Mouse (Mus musculus) megakaryocyte, embryonic 14.5 days (primary cell): ENCODE data around the gene Sgsm2. TPM values are rescaled to one million over a fixed set of nuclear protein-coding genes. Genes with fewer than 3 reads are reported as not detected.

Experiments
- H3K27me3 ChIP-seq: replicated peaks from 2 replicates; pipeline ENCODE3; 2012; ENCODE audit warnings: inconsistent platforms
- H3K36me3 ChIP-seq: replicated peaks from 2 replicates; pipeline ENCODE3; 2012; ENCODE audit warnings: low read length, inconsistent platforms, mixed read lengths
- H3K4me1 ChIP-seq: 2 replicates; pipeline ENCODE4 v1.6.1; 2012; ENCODE audit warnings: inconsistent platforms
- H3K4me3 ChIP-seq: replicated peaks from 2 replicates; pipeline ENCODE3; 2012; ENCODE audit warnings: moderate library complexity, mild to moderate bottlenecking, inconsistent platforms
- H3K9me3 ChIP-seq: 2 replicates; pipeline ENCODE4 v1.6.1; 2012; ENCODE audit warnings: inconsistent platforms
- FLI1 ChIP-seq: IDR thresholded peaks from 2 replicates; pipeline ENCODE4 v1.6.1; 2012; ENCODE audit warnings: low read length, inconsistent platforms, mixed read lengths
- GATA1 ChIP-seq: IDR thresholded peaks from 3 replicates; pipeline ENCODE4 v1.6.1; 2012; ENCODE audit warnings: mixed read lengths, low read length, inconsistent platforms, borderline replicate concordance
- polyA plus RNA-seq: library from polyadenylated mRNA; stranded (reverse); fragments of >175 nt; gene quantifications from 2 replicates; pipeline ENCODE4 v1.2.3, GENCODE M21; 2012; ENCODE audit warnings: low replicate concordance; ENCODE audit not compliant: insufficient read depth

The Sgsm2 gene
- polyA plus RNA-seq, 1 experiment, result 3.6 TPM

DNA sequence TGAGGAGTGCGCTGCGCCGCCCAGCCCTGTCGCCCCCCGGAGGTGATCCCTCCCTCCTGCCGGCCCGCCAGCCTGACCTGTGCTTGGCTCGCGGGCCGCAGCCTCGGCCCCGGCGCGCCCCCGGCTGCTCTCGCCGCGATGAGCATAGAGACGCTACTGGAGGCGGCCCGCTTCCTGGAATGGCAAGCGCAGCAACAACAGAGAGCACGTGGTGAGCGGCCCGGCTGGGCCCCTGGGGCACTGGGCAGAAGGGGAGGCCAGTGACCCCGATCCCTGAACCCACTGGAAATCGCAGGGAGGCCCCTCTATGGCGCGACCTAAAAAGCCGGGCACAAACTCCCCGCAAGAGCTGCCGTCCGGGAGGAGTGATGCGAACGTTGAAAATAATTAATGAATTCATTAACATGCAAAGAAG lies 65.7 kb downstream of the Sgsm2 start:
- Histone ChIP-seq H3K4me3 (peak overlapping the region; percentile 99), H3K9me3 (no peaks in the 10 kb centered on the region), H3K4me1 (peaks cover 73% of the 10 kb centered on the region), H3K27me3 (no peaks in the 10 kb centered on the region), H3K36me3 (peaks cover 11% of the 10 kb centered on the region)
- no peak for TF ChIP-seq FLI1

DNA sequence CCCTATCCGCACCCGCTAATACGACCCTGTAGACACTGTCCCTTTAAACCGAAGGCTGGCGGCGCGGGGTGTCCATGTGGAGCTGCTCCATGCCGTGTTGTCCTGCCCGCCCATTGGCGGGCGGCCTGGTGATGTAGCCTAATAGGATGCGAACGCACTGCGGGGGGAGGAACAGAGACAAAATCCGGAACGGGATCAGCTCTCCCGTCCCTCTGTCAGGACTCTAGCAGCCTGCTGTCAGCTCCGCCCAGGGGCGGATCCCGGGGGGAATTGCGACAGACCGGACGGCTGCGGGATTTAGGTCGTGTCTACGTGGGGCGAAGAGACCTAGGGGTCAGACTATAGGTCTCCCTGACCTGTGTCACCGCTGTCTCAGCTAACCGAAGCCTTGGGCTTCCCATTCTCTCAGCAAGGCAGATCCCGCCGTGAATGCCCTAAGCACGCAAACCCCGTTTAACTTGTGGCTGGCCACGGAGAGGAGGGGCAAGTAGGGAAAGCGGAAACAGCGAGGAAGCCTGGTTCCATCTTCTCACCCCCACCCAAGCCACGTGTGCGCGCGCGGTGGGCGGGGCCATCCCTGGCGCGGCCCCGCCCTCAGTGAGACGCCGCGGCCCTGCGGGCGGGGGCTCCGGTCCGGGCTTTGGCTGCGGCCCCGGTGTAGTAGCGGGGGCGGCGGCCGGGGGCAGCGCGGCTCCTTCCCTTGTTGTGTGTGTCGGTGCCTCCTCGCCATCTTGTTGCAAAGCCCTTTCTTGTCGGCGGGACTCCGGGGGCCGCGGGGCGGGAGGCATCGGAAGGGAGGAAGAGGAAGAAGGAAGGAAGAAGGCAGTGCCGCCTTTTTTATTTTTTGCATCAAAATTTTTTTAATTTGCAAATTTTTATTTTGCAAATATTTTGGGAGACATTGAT lies 66.4 kb downstream of the Sgsm2 start, which contains the start of gene Mnt:
Gene Mnt (plus strand): TSS at position 665 of the 906 bp plus-strand sequence.
- Histone ChIP-seq H3K4me3 (peak within 1 kb of the TSS; percentile 99), H3K9me3 (no peaks in the 10 kb centered on the region), H3K4me1 (peaks cover 73% of the 10 kb centered on the region), H3K27me3 (no peaks in the 10 kb centered on the region), H3K36me3 (peaks cover 6% of the 10 kb centered on the region)
- TF ChIP-seq FLI1 (no peak), GATA1 (no peak)

DNA sequence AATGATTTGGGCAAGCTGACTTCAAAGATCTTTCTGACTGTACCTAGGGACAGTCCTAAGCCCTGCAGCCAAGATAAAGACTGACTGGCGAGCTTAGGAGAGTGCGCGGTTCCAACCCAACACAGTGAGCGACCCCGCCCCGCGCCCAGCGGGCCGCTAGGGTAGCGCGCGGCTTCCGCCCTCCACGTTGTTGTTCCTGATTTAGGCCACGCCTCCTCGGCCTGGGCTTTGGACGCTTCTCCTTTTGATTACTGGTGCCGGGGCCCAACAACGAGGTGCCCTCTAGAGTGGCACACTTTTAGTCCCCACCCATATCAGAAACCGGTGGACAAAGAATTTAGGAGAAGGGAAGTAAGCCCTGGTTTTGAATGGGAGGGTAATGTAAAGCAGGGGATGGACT lies 67.0 kb downstream of the Sgsm2 start:
- Histone ChIP-seq H3K27me3 (no peaks in the 10 kb centered on the region), H3K9me3 (no peaks in the 10 kb centered on the region), H3K36me3 (peaks cover 5% of the 10 kb centered on the region), H3K4me1 (peaks cover 71% of the 10 kb centered on the region), H3K4me3 (peak overlapping the region; percentile 99)
- no peak for TF ChIP-seq FLI1
- TF ChIP-seq GATA1, result no peak

DNA sequence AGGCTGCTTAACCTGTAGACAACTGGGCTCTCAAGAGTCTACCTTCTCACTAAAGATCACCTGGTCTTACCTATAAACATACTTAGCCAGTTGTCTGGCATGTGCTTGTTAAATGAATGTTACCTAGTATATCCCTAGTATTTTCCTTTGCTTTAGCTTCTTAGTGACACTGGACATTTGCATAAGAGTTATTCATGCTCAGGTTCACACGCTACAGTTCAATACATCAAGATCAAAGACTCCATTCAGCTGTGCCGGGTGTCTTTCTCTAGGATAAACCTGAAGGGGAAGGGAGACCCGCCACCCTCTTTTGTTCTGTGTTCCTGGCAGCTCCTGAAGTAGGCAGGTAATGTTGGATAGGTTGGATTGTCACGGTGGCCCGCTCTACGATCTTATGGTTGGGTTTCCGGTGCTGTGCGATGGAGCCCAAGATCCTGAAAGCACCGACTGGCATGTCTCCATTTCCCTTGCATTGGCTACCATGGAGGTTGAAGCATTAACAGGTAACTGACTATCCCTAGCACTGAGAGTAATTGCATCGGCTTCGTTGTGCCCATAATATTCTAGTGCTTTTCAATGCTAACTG lies 67.8 kb downstream of the Sgsm2 start:
- no peaks in the 10 kb centered on the region for H3K27me3 ChIP-seq
- no peaks in the 10 kb centered on the region for H3K9me3 ChIP-seq
- TF ChIP-seq FLI1 (no peak), GATA1 (no peak)
- H3K36me3 ChIP-seq, result peaks cover 3% of the 10 kb centered on the region
- H3K4me3 ChIP-seq, result peak overlapping the region; percentile 99
- H3K4me1 ChIP-seq, result peaks cover 68% of the 10 kb centered on the region

DNA sequence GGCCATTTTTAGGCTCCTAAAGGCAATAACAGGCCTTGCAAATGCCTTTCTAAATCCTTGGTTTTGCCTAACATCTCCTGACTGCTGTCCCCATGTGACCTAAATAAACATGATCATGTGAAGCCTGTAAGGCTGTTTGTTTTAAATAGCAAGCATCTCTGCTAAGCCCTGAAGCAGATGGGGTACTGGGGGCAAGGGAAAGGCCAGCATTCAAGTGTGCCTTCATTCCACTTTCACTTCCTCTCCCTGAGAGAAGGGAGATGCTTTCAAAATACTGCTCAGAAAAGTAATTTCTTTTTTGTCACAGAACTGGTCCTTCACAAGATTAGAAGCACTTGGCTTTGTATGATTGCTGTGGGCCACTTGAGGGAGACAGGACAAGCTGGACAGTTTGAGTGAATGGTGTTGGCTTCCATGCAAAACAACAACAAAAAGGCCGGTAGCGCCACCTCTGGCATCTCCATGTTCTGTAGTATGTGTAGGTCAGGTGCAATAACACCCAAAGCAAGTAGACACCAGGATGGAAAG lies 68.4 kb downstream of the Sgsm2 start:
- TF ChIP-seq FLI1 (no peak), GATA1 (no peak)
- H3K4me1 ChIP-seq, result peaks cover 62% of the 10 kb centered on the region
- peaks cover 7% of the 10 kb centered on the region for H3K36me3 ChIP-seq
- H3K9me3 ChIP-seq, result no peaks in the 10 kb centered on the region
- H3K4me3 ChIP-seq, result peak overlapping the region; percentile 76
- H3K27me3 ChIP-seq, result no peaks in the 10 kb centered on the region

DNA sequence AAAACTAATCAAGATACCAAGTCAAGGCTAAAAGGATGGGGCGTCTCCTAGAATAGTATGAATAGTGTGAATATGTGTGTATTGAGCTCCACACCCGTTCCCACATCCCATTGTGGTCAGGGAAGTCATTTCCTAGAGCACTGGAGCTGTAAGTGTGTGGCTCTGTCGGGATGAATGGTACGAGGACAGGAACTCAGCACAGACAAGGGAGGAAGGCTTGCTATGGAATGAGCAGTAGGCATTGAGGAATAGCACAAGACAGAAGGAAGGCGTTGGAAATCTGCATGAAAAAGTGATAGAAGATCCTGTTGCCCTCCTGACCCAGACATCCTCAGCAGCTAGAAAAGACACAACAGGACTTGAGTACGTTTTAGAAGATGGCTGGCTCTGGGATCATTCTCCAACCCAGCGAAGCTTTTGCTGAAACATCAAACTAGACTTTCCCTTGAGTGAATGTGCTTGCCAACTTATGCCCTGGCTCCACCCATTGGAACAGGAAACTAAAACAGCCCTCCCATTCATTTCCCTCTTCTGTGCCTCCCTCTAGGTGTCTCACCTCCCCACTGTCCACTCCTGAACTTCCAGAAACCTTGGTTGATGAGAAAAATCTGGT lies 69.0 kb downstream of the Sgsm2 start:
- peaks cover 62% of the 10 kb centered on the region for H3K4me1 ChIP-seq
- no peaks in the 10 kb centered on the region for H3K9me3 ChIP-seq
- TF ChIP-seq GATA1, result no peak
- TF ChIP-seq FLI1, result no peak
- peak overlapping the region; percentile 64 for H3K4me3 ChIP-seq
- no peaks in the 10 kb centered on the region for H3K27me3 ChIP-seq
- H3K36me3 ChIP-seq, result peaks cover 13% of the 10 kb centered on the region

DNA sequence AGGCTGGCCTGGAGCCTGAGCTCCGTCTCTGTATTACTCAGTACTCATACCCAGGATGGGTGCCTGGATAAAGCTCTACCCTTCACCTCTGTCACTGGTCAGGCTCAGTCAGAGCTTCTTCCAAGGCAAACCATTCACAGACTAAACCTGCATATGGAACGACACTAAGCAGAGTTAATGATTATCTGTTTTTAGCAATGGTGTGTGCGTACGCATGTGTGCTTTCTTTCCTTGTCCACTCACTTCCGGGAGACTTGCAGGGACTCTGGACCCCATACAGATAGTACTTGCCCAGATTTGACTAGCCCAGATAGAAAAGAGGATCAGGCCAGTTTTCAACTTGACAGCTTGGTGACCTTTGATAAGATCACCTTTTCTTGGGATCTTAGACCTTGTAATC lies 70.2 kb downstream of the Sgsm2 start:
- no peaks in the 10 kb centered on the region for H3K9me3 ChIP-seq
- no peak for TF ChIP-seq GATA1
- TF ChIP-seq FLI1, result no peak
- no peak overlapping the region for H3K4me3 ChIP-seq
- no peaks in the 10 kb centered on the region for H3K27me3 ChIP-seq
- H3K4me1 ChIP-seq, result peaks cover 62% of the 10 kb centered on the region
- H3K36me3 ChIP-seq, result peaks cover 16% of the 10 kb centered on the region

DNA sequence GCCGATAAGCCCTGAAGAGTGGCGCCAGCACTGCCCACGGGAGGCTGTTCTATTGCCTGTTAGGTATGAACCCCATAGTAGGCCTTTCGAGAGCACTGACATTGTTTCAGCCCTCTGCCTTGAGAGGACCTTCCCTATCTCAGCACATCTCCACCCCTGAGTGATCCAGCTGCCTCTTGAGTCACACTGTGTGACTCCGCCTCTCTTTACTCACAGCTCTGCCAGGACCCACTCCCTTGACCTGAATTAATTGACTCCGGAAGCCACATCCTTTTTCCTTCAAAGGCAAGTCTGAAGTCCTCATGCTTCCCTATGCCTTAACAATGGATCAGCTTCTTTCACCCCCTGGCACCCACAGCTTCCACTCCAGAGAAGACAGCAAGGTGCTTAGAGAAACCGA lies 70.7 kb downstream of the Sgsm2 start:
- H3K4me1 ChIP-seq, result peaks cover 66% of the 10 kb centered on the region
- peaks cover 16% of the 10 kb centered on the region for H3K36me3 ChIP-seq
- H3K4me3 ChIP-seq, result peak overlapping the region; percentile 21
- H3K9me3 ChIP-seq, result no peaks in the 10 kb centered on the region
- no peaks in the 10 kb centered on the region for H3K27me3 ChIP-seq
- TF ChIP-seq GATA1 (no peak), FLI1 (no peak)

DNA sequence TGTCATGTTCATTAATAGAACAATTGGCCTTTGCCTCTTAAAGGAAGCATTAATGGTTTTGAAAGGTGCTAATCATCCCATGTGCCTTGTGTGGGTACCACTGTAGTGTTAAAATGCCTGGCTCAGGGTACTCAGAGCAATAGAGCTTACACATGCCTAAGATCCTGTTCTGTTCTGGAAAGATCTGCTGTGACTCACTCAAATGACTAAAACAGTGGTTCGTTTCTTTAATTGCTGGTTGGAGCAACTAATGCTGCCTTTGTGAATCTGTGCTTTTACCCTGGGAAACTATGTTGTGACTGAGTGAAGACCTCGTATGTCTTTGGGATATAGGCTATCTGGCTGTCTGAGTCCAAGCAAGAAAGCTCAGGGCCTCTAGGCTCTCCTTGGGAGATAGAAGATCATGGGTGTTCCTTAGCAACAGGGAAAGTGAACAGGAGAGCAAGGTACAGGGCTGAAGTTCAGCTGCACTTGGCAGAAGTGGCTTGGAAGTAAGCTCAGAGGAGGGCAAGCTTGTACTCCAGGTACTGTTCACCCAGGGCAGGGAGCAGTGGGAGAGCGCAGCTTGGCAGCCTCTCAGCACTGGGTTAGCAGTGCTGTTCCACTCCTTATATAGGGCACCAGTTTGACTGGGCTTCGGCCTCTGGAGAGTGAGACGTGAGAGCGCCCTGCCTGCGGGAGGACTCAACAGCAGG lies 74.0 kb downstream of the Sgsm2 start:
- Histone ChIP-seq H3K27me3 (no peaks in the 10 kb centered on the region), H3K9me3 (no peaks in the 10 kb centered on the region), H3K4me3 (no peak overlapping the region), H3K4me1 (peaks cover 57% of the 10 kb centered on the region), H3K36me3 (peaks cover 36% of the 10 kb centered on the region)
- TF ChIP-seq FLI1 (no peak), GATA1 (no peak)
